9 mouse cellular contexts compared by ENCODE assay signal in the genomic region with DNA sequence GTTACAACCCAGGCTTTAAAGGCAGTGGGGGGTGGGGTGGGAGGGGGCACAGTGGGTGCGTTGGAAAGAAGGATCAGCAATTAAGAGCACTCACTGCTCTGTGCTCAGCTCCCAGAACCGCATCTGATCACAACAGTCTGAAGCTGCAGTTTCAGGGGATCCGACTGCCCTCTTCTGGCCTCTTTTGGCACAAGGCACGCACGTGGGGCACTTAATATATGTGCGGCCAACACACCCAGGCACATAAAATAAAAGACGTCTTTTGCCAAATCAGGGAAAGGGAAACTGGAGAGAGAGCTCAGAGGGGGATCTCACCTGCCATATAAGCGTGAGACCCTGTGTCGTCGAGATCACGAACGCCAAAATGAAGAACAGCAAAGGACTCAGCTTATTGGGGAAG. TPM values are rescaled to one million over a fixed set of nuclear protein-coding genes. Genes with fewer than 3 reads are reported as not detected.
A peak's percentile ranks its signal among the peaks of the same experiment; 100 is the strongest.
DNase-seq lines count a peak whose midpoint lies in the region; ATAC-seq lines count a peak whose summit lies in the region.
"Had no signal": no experiment of that assay in that cellular context is flagged by ENCODE, and none has a peak within 500 bp of the region (broad histone marks: within the 10 kb centered on the region; RNA-seq: fewer than 3 reads in every experiment).

No protein-coding gene starts in this region.

- H3K27ac ChIP-seq in hindbrain, embryonic 15.5 days (replicated peaks), result 0 out of 2 replicates have a peak overlapping the region, but pooled peaks have one; percentile 25
- no peak overlapping the region for H3K27ac ChIP-seq in hindbrain, embryonic 12.5 days
- peak overlapping the region; percentile 74 for H3K27ac ChIP-seq in lung, embryonic 15.5 days

- WGBS in hindbrain, embryonic 15.5 days, result 17% methylated on average over 12 of the region's 12 CpGs
- 20% methylated on average over 12 of the region's 12 CpGs for WGBS in hindbrain, embryonic 12.5 days
- 14% methylated on average over 12 of the region's 12 CpGs for WGBS in lung, embryonic 15.5 days

- no peak overlapping the region for H3K4me2 ChIP-seq in hindbrain, embryonic 15.5 days
- no peak overlapping the region; the same call in 1 of the 2 replicates for H3K4me2 ChIP-seq in hindbrain, embryonic 12.5 days (replicated peaks)
- H3K4me2 ChIP-seq in lung, embryonic 15.5 days, result peak overlapping the region; percentile 19; the same call in 1 of the 2 replicates

- H3K9ac ChIP-seq in hindbrain, embryonic 15.5 days, result no peak overlapping the region
- H3K9ac ChIP-seq in hindbrain, embryonic 12.5 days, result no peak overlapping the region
- H3K9ac ChIP-seq in lung, embryonic 15.5 days, result no peak overlapping the region

- H3K27me3 ChIP-seq in hindbrain, embryonic 15.5 days, result no peaks in the 10 kb centered on the region
- H3K27me3 ChIP-seq in hindbrain, embryonic 12.5 days, result no peaks in the 10 kb centered on the region
- H3K27me3 ChIP-seq in lung, embryonic 15.5 days, result no peaks in the 10 kb centered on the region

- no peaks in the 10 kb centered on the region for H3K9me3 ChIP-seq in hindbrain, embryonic 15.5 days
- H3K9me3 ChIP-seq in hindbrain, embryonic 12.5 days (replicated peaks), result no peaks in the 10 kb centered on the region
- peaks cover 3% of the 10 kb centered on the region; the same call in 1 of the 2 replicates for H3K9me3 ChIP-seq in lung, embryonic 15.5 days

- peak; percentile 24 for DNase-seq in CD4-positive helper T cell, adult 2 months (ENCODE audit: low read depth, low spot score)
- peak; percentile 59 for DNase-seq in brain, adult 2 months (ENCODE audit: low read depth, low spot score)
- no peak for DNase-seq in left cerebral cortex, postnatal 4 days
- no peak for DNase-seq in gastrocnemius, postnatal 4 days (ENCODE audit: low spot score in 2 of 2)
- DNase-seq in urinary bladder, postnatal 25 days (ENCODE audit: low spot score), result no peak

- no peak for ATAC-seq in hindbrain, embryonic 15.5 days (ENCODE audit: low FRiP score, low read depth)
- ATAC-seq in hindbrain, embryonic 12.5 days (ENCODE audit: low FRiP score), result no peak
- no peak for ATAC-seq in lung, embryonic 15.5 days (ENCODE audit: borderline replicate concordance, extremely low read depth, low FRiP score, low TSS enrichment)
- ATAC-seq: activated CD4-positive, CD25-positive, alpha-beta regulatory T cell, adult 4 months had no signal

- H3K36me3 ChIP-seq in hindbrain, embryonic 15.5 days, result no peaks in the 10 kb centered on the region
- H3K36me3 ChIP-seq in hindbrain, embryonic 12.5 days, result no peaks in the 10 kb centered on the region
- H3K36me3 ChIP-seq in lung, embryonic 15.5 days, result no peaks in the 10 kb centered on the region

- peaks cover 24% of the 10 kb centered on the region for H3K4me1 ChIP-seq in hindbrain, embryonic 15.5 days (replicated peaks)
- peaks cover 18% of the 10 kb centered on the region for H3K4me1 ChIP-seq in hindbrain, embryonic 12.5 days
- peaks cover 14% of the 10 kb centered on the region for H3K4me1 ChIP-seq in lung, embryonic 15.5 days

- intact Hi-C loops in left cerebral cortex, postnatal 4 days (cut with DNase I), result no loop called here

- H3K4me3 ChIP-seq in hindbrain, embryonic 15.5 days, result no peak overlapping the region
- no peak overlapping the region for H3K4me3 ChIP-seq in hindbrain, embryonic 12.5 days
- no peak overlapping the region for H3K4me3 ChIP-seq in lung, embryonic 15.5 days

RNA-seq across cellular contexts. Expression of gene Pafah2, which starts 3.1 kb away (rescaled TPM):
- 7.6 and 8.1 TPM in 2 replicates for polyA plus RNA-seq in hindbrain, embryonic 15.5 days (2015; fragmentation: Nextera tagmentation; extraction: Ambion mirVana)
- 9.2 and 10.7 TPM in 2 replicates for polyA plus RNA-seq in hindbrain, embryonic 12.5 days (2016; fragmentation: Nextera tagmentation; extraction: Ambion mirVana)
- polyA plus RNA-seq in lung, embryonic 15.5 days (2015; fragmentation: Nextera tagmentation; extraction: Ambion mirVana), result 10.6 and 12.6 TPM in 2 replicates
- total RNA-seq in left cerebral cortex, postnatal 4 days (2021), result 10 to 100 TPM; 12.7 to 14.1 TPM
- total RNA-seq in gastrocnemius, postnatal 4 days (2021), result 1 to 10 TPM; 4.4 to 4.9 TPM

RNA-seq across cellular contexts. Expression of gene Extl1, which starts 9.4 kb away (rescaled TPM):
- polyA plus RNA-seq in hindbrain, embryonic 15.5 days (2015; fragmentation: Nextera tagmentation; extraction: Ambion mirVana), result 0.45 and 0.51 TPM in 2 replicates
- polyA plus RNA-seq in hindbrain, embryonic 12.5 days (2016; fragmentation: Nextera tagmentation; extraction: Ambion mirVana), result 1.2 and 1.7 TPM in 2 replicates
- 2.7 and 2.8 TPM in 2 replicates for polyA plus RNA-seq in lung, embryonic 15.5 days (2015; fragmentation: Nextera tagmentation; extraction: Ambion mirVana)
- 1 to 10 TPM; 3.9 to 4.1 TPM for total RNA-seq in left cerebral cortex, postnatal 4 days (2021)
- total RNA-seq in gastrocnemius, postnatal 4 days (2021), result 10 to 100 TPM in 1 of 2 experiments, 1 to 10 TPM in 1; 7.5 to 10.2 TPM

RNA-seq across cellular contexts. Expression of gene Slc30a2, which starts 50.0 kb away (rescaled TPM):
- 0.16 and 0.33 TPM in 2 replicates for polyA plus RNA-seq in hindbrain, embryonic 15.5 days (2015; fragmentation: Nextera tagmentation; extraction: Ambion mirVana)
- not detected in 2 replicates for polyA plus RNA-seq in hindbrain, embryonic 12.5 days (2016; fragmentation: Nextera tagmentation; extraction: Ambion mirVana)
- polyA plus RNA-seq in lung, embryonic 15.5 days (2015; fragmentation: Nextera tagmentation; extraction: Ambion mirVana), result 0.26 and 0.43 TPM in 2 replicates
- total RNA-seq in left cerebral cortex, postnatal 4 days (2021), result not detected
- under 1 TPM; 0.44 to 0.54 TPM for total RNA-seq in gastrocnemius, postnatal 4 days (2021)

Comparison
In these comparisons a context has a peak if more than half of its experiments do, and no peak if none do; other contexts are left out.
1. DNase-seq: peak in CD4-positive helper T cell, adult 2 months (single experiment) and brain, adult 2 months (single experiment); none in left cerebral cortex, postnatal 4 days (single experiment), gastrocnemius, postnatal 4 days (0 of 2) and urinary bladder, postnatal 25 days (single experiment).